Mouse (Mus musculus): ENCODE results near the gene Radil. TPM values are rescaled to one million over a fixed set of nuclear protein-coding genes. Genes with fewer than 3 reads are reported as not detected.

Radil gene
- polyA plus RNA-seq, 1 experiment from 2014 or later, result 4.2 TPM

- Histone ChIP-seq H3K4me1 (ENCODE audit: insufficient read depth, low read length) (peaks cover 22% of the 10 kb centered on the region), H3K4me3 (ENCODE audit: low read length) (no peak overlapping the region), H3K27me3 (ENCODE audit: insufficient read depth, low read length) (peaks cover 4% of the 10 kb centered on the region; the same call in 1 of the 2 replicates), H3K4me2 (replicated peaks; ENCODE audit: low read depth, low read length) (no peak overlapping the region), H3K9me3 (ENCODE audit: low read length) (no peaks in the 10 kb centered on the region), H3K9ac (replicated peaks; ENCODE audit: low read length) (no peak overlapping the region), H3K36me3 (ENCODE audit: insufficient read depth, low read length) (no peaks in the 10 kb centered on the region), H3K27ac (ENCODE audit: low read length) (no peak overlapping the region)
- no peak for ATAC-seq (ENCODE audit: low FRiP score, low TSS enrichment)
- 27% methylated on average over 5 of the region's 5 CpGs for WGBS
Observed at GRCm38 (mm10) chr5:142546344-142546743, 4.6 kb downstream of the Radil start.

DNA sequence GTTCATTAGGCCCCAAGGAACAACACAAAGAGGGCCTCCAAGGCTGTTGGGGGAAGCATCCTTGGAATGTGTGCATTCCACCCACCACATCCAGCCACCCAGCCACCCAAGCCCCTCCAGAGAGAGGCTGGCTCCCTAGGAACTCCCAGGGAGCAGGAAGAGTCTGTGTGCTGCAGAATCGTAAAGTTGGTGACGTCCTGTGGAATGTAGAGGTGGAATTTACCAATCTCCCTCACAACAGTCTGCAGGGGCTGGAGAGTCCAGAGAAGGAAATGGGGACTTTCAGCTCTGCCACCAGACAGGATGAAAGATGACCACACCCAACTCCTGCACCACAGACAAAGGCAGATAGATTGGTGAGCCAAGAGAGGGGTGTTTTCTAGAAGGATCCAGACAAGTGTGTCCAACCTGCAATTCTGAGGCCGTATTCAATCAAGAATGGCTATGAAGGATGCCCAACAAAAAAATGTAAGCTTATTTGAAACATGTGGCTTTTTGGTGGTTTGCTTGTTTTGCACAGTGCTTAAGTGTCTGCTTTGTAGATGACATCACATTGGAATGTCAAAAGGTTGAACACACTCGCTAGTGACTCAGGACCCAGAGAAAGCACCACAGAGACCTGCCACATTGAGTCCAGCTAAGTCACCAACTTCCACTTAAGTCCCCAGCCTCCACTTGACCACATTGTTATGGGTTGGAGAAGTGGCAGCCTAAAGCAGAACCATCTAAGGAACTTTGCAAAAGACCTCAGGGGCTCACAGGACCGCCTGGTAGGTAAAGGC lies 5.7 kb downstream of the Radil start:
- no peak overlapping the region for H3K4me2 ChIP-seq (replicated peaks; ENCODE audit: low read depth, low read length)
- no peaks in the 10 kb centered on the region for H3K27me3 ChIP-seq (ENCODE audit: insufficient read depth, low read length)
- H3K9ac ChIP-seq (replicated peaks; ENCODE audit: low read length), result no peak overlapping the region
- 68% methylated on average over 5 of the region's 5 CpGs for WGBS
- no peaks in the 10 kb centered on the region for H3K36me3 ChIP-seq (ENCODE audit: insufficient read depth, low read length)
- no peak overlapping the region for H3K27ac ChIP-seq (ENCODE audit: low read length)
- no peak for ATAC-seq (ENCODE audit: low FRiP score, low TSS enrichment)
- H3K9me3 ChIP-seq (ENCODE audit: low read length), result no peaks in the 10 kb centered on the region
- H3K4me3 ChIP-seq (ENCODE audit: low read length), result no peak overlapping the region
- peaks cover 14% of the 10 kb centered on the region; the same call in 1 of the 2 replicates for H3K4me1 ChIP-seq (ENCODE audit: insufficient read depth, low read length)

- ATAC-seq (ENCODE audit: low FRiP score, low TSS enrichment), result no peak
Observed at GRCm38 (mm10) chr5:142537286-142537685, 13.6 kb downstream of the Radil start.

GRCm38 (mm10) chr5:142535388-142535787 lies 15.5 kb downstream of the Radil start:
- Histone ChIP-seq H3K4me1 (ENCODE audit: insufficient read depth, low read length) (no peaks in the 10 kb centered on the region), H3K4me3 (ENCODE audit: low read length) (no peak overlapping the region), H3K36me3 (ENCODE audit: insufficient read depth, low read length) (no peaks in the 10 kb centered on the region), H3K27ac (ENCODE audit: low read length) (no peak overlapping the region), H3K9ac (replicated peaks; ENCODE audit: low read length) (no peak overlapping the region), H3K4me2 (replicated peaks; ENCODE audit: low read depth, low read length) (no peak overlapping the region), H3K27me3 (ENCODE audit: insufficient read depth, low read length) (peaks cover 6% of the 10 kb centered on the region), H3K9me3 (ENCODE audit: low read length) (no peaks in the 10 kb centered on the region)
- no peak for ATAC-seq (ENCODE audit: low FRiP score, low TSS enrichment)
- WGBS, result 79% methylated on average over 4 of the region's 4 CpGs

More at GRCm38 (mm10) chr5:142537286-142537685, 13.6 kb downstream of the Radil start:
- 78% methylated on average over 3 of the region's 3 CpGs for WGBS
- Histone ChIP-seq H3K27me3 (ENCODE audit: insufficient read depth, low read length) (no peaks in the 10 kb centered on the region), H3K36me3 (ENCODE audit: insufficient read depth, low read length) (no peaks in the 10 kb centered on the region), H3K4me1 (ENCODE audit: insufficient read depth, low read length) (no peaks in the 10 kb centered on the region), H3K9me3 (ENCODE audit: low read length) (no peaks in the 10 kb centered on the region), H3K27ac (ENCODE audit: low read length) (no peak overlapping the region), H3K9ac (replicated peaks; ENCODE audit: low read length) (no peak overlapping the region), H3K4me2 (replicated peaks; ENCODE audit: low read depth, low read length) (no peak overlapping the region), H3K4me3 (ENCODE audit: low read length) (no peak overlapping the region)

DNA sequence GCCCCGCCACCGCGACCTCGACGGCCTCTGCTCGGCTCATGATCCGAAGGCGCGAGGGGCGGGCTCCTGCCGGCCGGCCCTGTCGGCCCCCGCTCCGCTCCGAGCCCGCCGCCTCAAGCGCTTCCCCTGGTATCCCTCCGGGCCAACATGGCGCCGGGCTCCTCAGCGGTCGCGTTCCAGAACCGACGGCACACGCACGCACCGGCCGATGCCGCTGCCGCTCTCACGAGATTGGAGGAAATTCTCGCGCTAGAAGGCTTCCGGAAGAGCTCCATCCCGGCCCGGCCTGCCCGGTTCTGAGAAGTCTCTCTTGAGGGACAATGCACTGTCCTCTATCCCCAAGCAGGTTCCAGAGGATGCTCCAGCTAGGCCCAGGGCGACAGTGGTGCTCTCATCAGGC lies 21.0 kb downstream of the Radil start, which contains the start of gene Papolb:
Gene Papolb, minus strand, starts transcription at position 162 of the 400 bp plus-strand sequence.
- no peaks in the 10 kb centered on the region for H3K36me3 ChIP-seq (ENCODE audit: insufficient read depth, low read length)
- H3K27me3 ChIP-seq (ENCODE audit: insufficient read depth, low read length), result peaks cover 30% of the 10 kb centered on the region
- H3K4me2 ChIP-seq (replicated peaks; ENCODE audit: low read depth, low read length), result peak within 1 kb of the TSS; percentile 44
- H3K4me3 ChIP-seq (ENCODE audit: low read length), result peak within 1 kb of the TSS; percentile 31
- 0 out of 2 replicates have a peak within 1 kb of the TSS, but pooled peaks have one; percentile 41 for H3K9ac ChIP-seq (replicated peaks; ENCODE audit: low read length)
- no peaks in the 10 kb centered on the region for H3K4me1 ChIP-seq (ENCODE audit: insufficient read depth, low read length)
- H3K9me3 ChIP-seq (ENCODE audit: low read length), result no peaks in the 10 kb centered on the region
- ATAC-seq (ENCODE audit: low FRiP score, low TSS enrichment), result no peak
- WGBS, result 37% methylated on average over 36 of the region's 41 CpGs
- H3K27ac ChIP-seq (ENCODE audit: low read length), result no peak within 1 kb of the TSS

DNA sequence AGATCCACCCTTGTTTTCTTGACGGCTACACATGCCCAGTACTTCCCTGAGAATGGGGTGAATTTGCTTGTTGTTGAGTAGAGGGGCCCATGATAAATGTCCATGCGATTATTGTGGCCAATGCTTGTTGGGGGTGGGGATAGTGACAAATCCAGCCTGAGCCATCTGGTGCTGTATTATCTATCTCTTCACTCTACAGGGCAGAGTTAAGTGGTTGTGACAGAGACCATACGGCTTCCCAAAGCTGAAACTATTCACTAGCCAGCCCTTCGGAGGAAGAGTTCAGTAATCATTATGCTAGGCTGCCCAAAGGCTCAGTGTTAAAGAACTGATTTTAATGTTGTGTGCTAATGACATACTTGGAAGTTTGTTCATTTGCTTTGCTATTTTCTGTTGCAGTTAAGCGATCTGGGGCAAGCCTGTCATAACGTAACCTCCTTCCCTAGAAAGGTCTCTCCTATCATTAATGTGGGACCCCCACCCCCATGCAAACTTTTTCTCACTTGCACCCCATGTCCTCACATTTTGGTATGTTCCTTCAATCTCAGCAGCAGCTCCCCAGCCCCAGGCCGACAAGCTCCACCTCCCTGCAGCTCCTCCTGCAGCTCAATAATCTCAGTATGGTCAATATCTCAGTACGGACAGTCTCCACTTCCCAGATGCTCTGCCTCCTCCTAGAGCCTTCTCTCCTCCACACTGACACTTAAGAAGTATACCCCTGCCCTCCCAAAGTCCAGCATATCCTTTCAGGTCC lies 26.0 kb downstream of the Radil start:
- 68% methylated on average over 8 of the region's 8 CpGs for WGBS
- ATAC-seq (ENCODE audit: low FRiP score, low TSS enrichment), result no peak
- no peak overlapping the region for H3K27ac ChIP-seq (ENCODE audit: low read length)

DNA sequence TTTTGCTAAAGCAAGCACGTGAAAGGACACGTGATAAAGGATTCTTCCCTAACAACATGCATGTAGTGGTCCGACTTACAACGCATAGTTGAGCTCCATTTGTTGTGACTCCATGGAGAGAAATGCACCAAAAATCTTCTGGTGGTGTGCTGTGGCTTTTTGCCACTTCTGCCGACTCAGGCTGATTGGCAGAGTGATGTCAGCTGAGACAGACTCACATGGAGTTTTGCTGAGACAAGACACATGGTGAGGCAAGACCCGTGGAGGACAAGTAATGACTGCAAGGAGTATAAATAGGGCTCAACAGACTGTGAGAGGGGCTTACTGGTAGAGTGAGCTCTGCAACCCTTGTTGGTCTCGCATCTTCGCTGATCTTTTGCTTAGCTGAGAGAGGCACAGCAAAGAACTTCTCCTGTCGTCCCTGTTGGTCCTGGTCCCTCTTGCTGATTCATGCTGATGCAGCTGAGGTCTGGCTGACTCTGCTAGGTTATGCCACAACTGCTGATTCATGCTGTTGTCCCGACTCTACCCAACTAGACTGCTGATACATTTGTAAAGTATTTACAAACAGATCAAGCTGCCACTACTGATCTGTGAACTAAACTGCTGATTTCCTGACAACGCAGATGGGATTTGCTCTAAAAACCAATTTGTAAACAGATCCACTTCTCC lies 29.6 kb downstream of the Radil start:
- Histone ChIP-seq H3K9ac (replicated peaks; ENCODE audit: low read length) (no peak overlapping the region), H3K4me1 (ENCODE audit: insufficient read depth, low read length) (peaks cover 11% of the 10 kb centered on the region; the same call in 1 of the 2 replicates), H3K27me3 (ENCODE audit: insufficient read depth, low read length) (no peaks in the 10 kb centered on the region), H3K9me3 (ENCODE audit: low read length) (no peaks in the 10 kb centered on the region), H3K4me3 (ENCODE audit: low read length) (no peak overlapping the region), H3K36me3 (ENCODE audit: insufficient read depth, low read length) (no peaks in the 10 kb centered on the region), H3K27ac (ENCODE audit: low read length) (no peak overlapping the region), H3K4me2 (replicated peaks; ENCODE audit: low read depth, low read length) (no peak overlapping the region)
- ATAC-seq (ENCODE audit: low FRiP score, low TSS enrichment), result no peak
- WGBS, result 81% methylated on average over 11 of the region's 11 CpGs

More for the DNA sequence above, 26.0 kb downstream of the Radil start:
- Histone ChIP-seq H3K27me3 (ENCODE audit: insufficient read depth, low read length) (peaks cover 19% of the 10 kb centered on the region), H3K4me1 (ENCODE audit: insufficient read depth, low read length) (no peaks in the 10 kb centered on the region), H3K9ac (replicated peaks; ENCODE audit: low read length) (no peak overlapping the region), H3K4me3 (ENCODE audit: low read length) (no peak overlapping the region), H3K4me2 (replicated peaks; ENCODE audit: low read depth, low read length) (no peak overlapping the region), H3K9me3 (ENCODE audit: low read length) (no peaks in the 10 kb centered on the region), H3K36me3 (ENCODE audit: insufficient read depth, low read length) (no peaks in the 10 kb centered on the region)

GRCm38 (mm10) chr5:142520360-142520759 lies 30.5 kb downstream of the Radil start:
- ATAC-seq (ENCODE audit: low FRiP score, low TSS enrichment), result no peak
- no peaks in the 10 kb centered on the region for H3K9me3 ChIP-seq (ENCODE audit: low read length)
- no peak overlapping the region for H3K9ac ChIP-seq (replicated peaks; ENCODE audit: low read length)
- no peaks in the 10 kb centered on the region for H3K36me3 ChIP-seq (ENCODE audit: insufficient read depth, low read length)
- no peak overlapping the region for H3K27ac ChIP-seq (ENCODE audit: low read length)
- WGBS, result 71% methylated on average over 4 of the region's 4 CpGs
- peaks cover 11% of the 10 kb centered on the region; the same call in 1 of the 2 replicates for H3K4me1 ChIP-seq (ENCODE audit: insufficient read depth, low read length)
- no peaks in the 10 kb centered on the region for H3K27me3 ChIP-seq (ENCODE audit: insufficient read depth, low read length)
- H3K4me3 ChIP-seq (ENCODE audit: low read length), result no peak overlapping the region
- H3K4me2 ChIP-seq (replicated peaks; ENCODE audit: low read depth, low read length), result no peak overlapping the region

DNA sequence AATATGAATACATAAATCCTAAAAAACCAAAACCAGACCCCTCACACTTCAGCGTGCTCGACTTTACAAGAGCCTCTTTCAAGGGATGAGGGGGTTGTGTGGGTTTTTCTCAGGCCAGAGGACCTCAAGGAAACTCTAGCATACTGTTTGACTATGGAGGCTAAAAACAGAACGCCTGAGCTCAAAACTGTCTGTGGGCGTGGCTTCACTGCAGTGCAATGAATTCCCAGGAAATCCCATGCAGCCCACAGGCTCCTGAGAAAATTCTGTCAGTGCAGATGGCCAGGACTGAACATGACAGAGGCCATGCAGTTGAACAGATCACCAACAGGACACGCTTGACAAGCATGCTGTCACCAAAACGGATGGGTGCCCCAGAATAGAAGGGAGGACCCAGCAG lies 31.9 kb downstream of the Radil start:
- no peaks in the 10 kb centered on the region for H3K27me3 ChIP-seq (ENCODE audit: insufficient read depth, low read length)
- peaks cover 11% of the 10 kb centered on the region; the same call in 1 of the 2 replicates for H3K4me1 ChIP-seq (ENCODE audit: insufficient read depth, low read length)
- H3K36me3 ChIP-seq (ENCODE audit: insufficient read depth, low read length), result no peaks in the 10 kb centered on the region
- no peak overlapping the region for H3K9ac ChIP-seq (replicated peaks; ENCODE audit: low read length)
- H3K4me2 ChIP-seq (replicated peaks; ENCODE audit: low read depth, low read length), result no peak overlapping the region
- no peak for ATAC-seq (ENCODE audit: low FRiP score, low TSS enrichment)
- no peak overlapping the region for H3K4me3 ChIP-seq (ENCODE audit: low read length)
- 57% methylated on average over 6 of the region's 6 CpGs for WGBS
- H3K27ac ChIP-seq (ENCODE audit: low read length), result no peak overlapping the region
- no peaks in the 10 kb centered on the region for H3K9me3 ChIP-seq (ENCODE audit: low read length)

Measured in kidney, embryonic 16.5 days (tissue).